Mouse (Mus musculus) gastrocnemius, adult 2 months (tissue): ENCODE measurements around the gene Padi2. TPM values are rescaled to one million over a fixed set of nuclear protein-coding genes. Genes with fewer than 3 reads are reported as not detected.
A peak's percentile ranks its signal among the peaks of the same experiment; 100 is the strongest.

Source experiments
- DNase-seq: peaks from one replicate; pipeline ENCODE4 v3.0.0; 2022
- H3K27ac ChIP-seq: fragments of 200-600 bp; 2 replicates; pipeline ENCODE4 v1.8.1; 2022; ENCODE audit warnings: mild to moderate bottlenecking
- H3K4me3 ChIP-seq: fragments of 200-600 bp; 2 replicates; pipeline ENCODE4 v1.8.1; 2022; ENCODE audit warnings: mild to moderate bottlenecking, moderate library complexity
- CTCF ChIP-seq: fragments of 200-600 bp; IDR thresholded peaks from 2 replicates; pipeline ENCODE4 v1.8.1; 2022; ENCODE audit warnings: antibody characterized with exemption, mild to moderate bottlenecking, moderate library complexity
- intact Hi-C: fragments of 180-260 bp; cut with DNase I; formaldehyde crosslinking; loops from one replicate; pipeline ENCODE4 v1.15.1; 2025
- total RNA-seq, 2 experiments: library from RNA; stranded (reverse); gene quantifications; 2 replicates each; pipeline ENCODE4 v1.2.3; 2021

Padi2 gene
- total RNA-seq, 2 experiments from 2014 or later: 77.0 to 273 TPM

DNA sequence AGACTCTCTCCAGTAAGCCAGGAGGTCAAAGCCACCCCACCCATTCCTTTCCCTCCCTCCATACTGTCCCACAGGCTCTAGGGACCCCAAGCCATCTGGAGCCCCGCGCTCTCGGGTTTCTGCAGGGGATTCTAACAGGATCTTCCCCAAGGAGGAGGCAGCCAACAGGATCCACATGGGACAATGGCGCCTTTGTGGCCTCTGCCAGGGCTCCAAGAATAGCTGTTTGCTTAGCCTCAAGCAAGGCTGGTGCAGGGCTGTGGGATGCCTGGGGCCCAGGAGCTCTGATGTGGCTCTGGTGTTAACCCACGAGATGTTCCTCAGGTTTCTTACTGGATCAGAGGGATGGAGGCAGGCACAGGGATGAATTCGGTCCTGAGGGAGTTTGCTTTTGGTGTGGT, 8.6 kb downstream of the Padi2 start:
- intact Hi-C loops: no loop called here
- Histone ChIP-seq H3K27ac (peak overlapping the region; percentile 20), H3K4me3 (no peak overlapping the region)
- DNase-seq: peak; percentile 16
- TF ChIP-seq CTCF: no peak

DNA sequence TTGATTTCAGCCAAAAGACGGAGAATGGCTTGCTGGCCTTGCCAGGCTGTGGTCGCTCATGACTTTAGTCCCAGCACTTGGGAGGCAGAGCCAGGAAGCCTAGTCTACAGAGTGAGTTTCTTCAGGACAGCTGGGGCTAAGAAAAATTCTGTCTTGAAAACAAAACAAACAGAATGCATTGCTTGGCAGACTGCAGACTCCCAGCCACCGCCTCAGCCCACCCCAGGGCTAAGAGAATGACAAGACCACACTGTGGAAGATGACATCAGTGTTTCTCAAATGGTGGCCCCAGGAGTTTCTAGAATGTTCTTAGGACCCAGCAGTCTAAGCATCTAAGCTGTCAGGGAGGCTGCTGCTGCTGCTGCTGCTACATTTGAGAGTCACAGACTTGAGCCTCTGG, 9.1 kb downstream of the Padi2 start:
- no peak overlapping the region for H3K4me3 ChIP-seq
- intact Hi-C loops: no loop called here
- peak overlapping the region; percentile 20; the same call in 1 of the 2 replicates for H3K27ac ChIP-seq
- no peak for TF ChIP-seq CTCF
- DNase-seq: peak; percentile 13

GRCm38 (mm10) chr4:140916296-140916695, 10.2 kb downstream of the Padi2 start:
- Histone ChIP-seq H3K27ac (no peak overlapping the region), H3K4me3 (no peak overlapping the region)
- intact Hi-C loops: no loop called here
- no peak for TF ChIP-seq CTCF
- DNase-seq: peak; percentile 10

DNA sequence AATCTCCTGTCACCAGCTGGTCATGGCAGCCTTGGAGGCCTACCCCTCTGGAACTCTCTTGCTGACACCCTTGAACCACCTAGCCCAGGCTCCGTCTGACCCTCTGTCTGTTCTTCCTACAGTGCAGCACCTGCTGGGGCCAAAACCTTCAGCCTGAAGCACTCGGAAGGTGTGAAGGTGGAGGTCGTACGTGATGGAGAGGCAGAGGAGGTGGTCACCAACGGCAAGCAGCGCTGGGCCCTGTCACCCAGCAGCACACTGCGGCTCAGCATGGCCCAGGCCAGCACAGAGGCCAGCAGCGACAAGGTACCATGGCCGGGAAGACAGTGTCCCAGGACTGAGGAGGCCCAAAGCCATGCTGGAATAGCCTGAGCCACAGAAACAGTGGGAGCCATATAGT, 11.3 kb downstream of the Padi2 start:
- no peak for DNase-seq
- intact Hi-C loops: no loop called here
- no peak overlapping the region for H3K27ac ChIP-seq
- no peak for TF ChIP-seq CTCF
- no peak overlapping the region for H3K4me3 ChIP-seq

GRCm38 (mm10) chr4:140919974-140920836, 14.1 kb downstream of the Padi2 start:
- H3K4me3 ChIP-seq: no peak overlapping the region
- no peak for TF ChIP-seq CTCF

GRCm38 (mm10) chr4:140922508-140922907, 16.4 kb downstream of the Padi2 start:
- TF ChIP-seq CTCF: no peak
- intact Hi-C loops: loop anchor here (1.0 kb wide), 1 partner anchor 11 kb away; no protein-coding TSS in a partner anchor
- DNase-seq: peak; percentile 90
- H3K4me3 ChIP-seq: no peak overlapping the region
- H3K27ac ChIP-seq: peak overlapping the region; percentile 88

More at GRCm38 (mm10) chr4:140919974-140920836, 14.1 kb downstream of the Padi2 start:
- H3K27ac ChIP-seq: peak overlapping the region; percentile 88
- DNase-seq: peak; percentile 66
- intact Hi-C loops: no loop called here

GRCm38 (mm10) chr4:140925648-140926047, 19.5 kb downstream of the Padi2 start:
- TF ChIP-seq CTCF: no peak
- DNase-seq: no peak
- Histone ChIP-seq H3K27ac (peak overlapping the region; percentile 63), H3K4me3 (no peak overlapping the region)
- intact Hi-C loops: no loop called here

DNA sequence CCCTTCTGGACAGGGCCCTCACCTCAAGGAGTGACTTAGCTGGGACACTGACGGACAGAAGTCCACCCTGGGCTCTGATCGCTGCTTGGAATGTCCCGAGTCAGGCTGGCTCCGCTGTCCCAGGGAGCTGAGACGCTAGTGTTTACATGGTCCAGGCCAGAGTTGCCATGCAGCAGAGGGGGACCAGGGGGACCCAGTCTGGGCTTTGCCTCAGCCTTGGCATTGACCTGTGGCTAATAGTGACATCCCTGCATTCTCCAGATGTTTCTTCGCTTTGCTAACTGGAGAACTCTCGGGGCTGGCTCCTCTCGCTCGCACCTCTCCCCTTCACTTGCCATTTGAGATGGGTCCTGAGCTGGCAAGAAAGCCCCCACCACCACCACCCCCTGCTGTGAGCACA, 22.2 kb downstream of the Padi2 start:
- peak; percentile 80 for DNase-seq
- H3K27ac ChIP-seq: peak overlapping the region; percentile 90
- intact Hi-C loops: loop anchor here (2.0 kb wide), 1 partner anchor 28 kb away; no protein-coding TSS in a partner anchor
- TF ChIP-seq CTCF: no peak
- no peak overlapping the region for H3K4me3 ChIP-seq

DNA sequence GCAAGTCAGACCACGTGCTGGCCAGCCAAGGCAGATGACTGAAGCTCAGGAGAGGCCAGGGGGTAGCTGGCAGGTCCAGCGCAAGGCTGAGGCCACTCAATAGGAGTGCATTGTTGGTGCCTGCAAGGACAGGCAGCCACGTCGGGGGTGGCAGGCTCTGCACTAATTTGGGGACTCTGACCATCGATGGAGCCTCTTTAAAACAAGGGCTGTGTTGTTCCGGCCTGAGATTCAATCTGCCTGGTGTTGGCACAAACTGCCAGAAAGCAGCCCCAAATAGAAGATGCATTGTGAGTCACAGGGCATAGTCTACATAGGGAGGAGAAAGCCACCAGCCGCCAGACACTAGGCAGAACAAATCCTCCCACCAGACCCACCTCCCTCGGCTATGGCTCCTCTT, 23.6 kb downstream of the Padi2 start:
- H3K27ac ChIP-seq: peak overlapping the region; percentile 90
- intact Hi-C loops: loop anchor here (2.0 kb wide), 1 partner anchor 27 kb away; no protein-coding TSS in a partner anchor
- no peak for TF ChIP-seq CTCF
- no peak overlapping the region for H3K4me3 ChIP-seq
- no peak for DNase-seq

- peak; percentile 13 for DNase-seq
- Histone ChIP-seq H3K27ac (peak overlapping the region; percentile 90), H3K4me3 (no peak overlapping the region)
- no peak for TF ChIP-seq CTCF
- intact Hi-C loops: no loop called here
Measured at GRCm38 (mm10) chr4:140930900-140931470, 24.8 kb downstream of the Padi2 start.

GRCm38 (mm10) chr4:140935643-140936042, 29.5 kb downstream of the Padi2 start:
- intact Hi-C loops: no loop called here
- TF ChIP-seq CTCF: no peak
- H3K4me3 ChIP-seq: no peak overlapping the region
- DNase-seq: peak; percentile 11
- H3K27ac ChIP-seq: no peak overlapping the region

- intact Hi-C loops: no loop called here
- no peak overlapping the region for H3K27ac ChIP-seq
- peak; percentile 11 for DNase-seq
Measured at GRCm38 (mm10) chr4:140944356-140944755, 38.2 kb downstream of the Padi2 start.

GRCm38 (mm10) chr4:140944961-140945442, 38.9 kb downstream of the Padi2 start:
- TF ChIP-seq CTCF: no peak
- no peak overlapping the region for H3K27ac ChIP-seq
- no peak overlapping the region for H3K4me3 ChIP-seq
- DNase-seq: peak; percentile 17
- intact Hi-C loops: no loop called here

More at GRCm38 (mm10) chr4:140944356-140944755, 38.2 kb downstream of the Padi2 start:
- no peak for TF ChIP-seq CTCF
- H3K4me3 ChIP-seq: no peak overlapping the region
